Mouse (Mus musculus) neural tube, embryonic 14.5 days (tissue): ENCODE measurements around the gene Ccdc162. TPM values are rescaled to one million over a fixed set of nuclear protein-coding genes. Genes with fewer than 3 reads are reported as not detected.

Experiments
- ATAC-seq: fragments of 200-750 bp; cut with Nextera tagmentation; 2 replicates; pipeline ENCODE4 v1.8.0; 2017; ENCODE audit warnings: low read depth, mild to moderate bottlenecking, moderate TSS enrichment, moderate library complexity
- H3K27ac ChIP-seq: fragments of 300-500 bp; sonication (generic); 2 replicates; pipeline ENCODE4 v1.5.1; 2014; ENCODE audit warnings: low read depth, mild to moderate bottlenecking, control low read depth, low read length, moderate library complexity, mixed read lengths
- H3K27me3 ChIP-seq: fragments of 300-500 bp; sonication (generic); 2 replicates; pipeline ENCODE4 v1.6.1; 2014; ENCODE audit warnings: low read length; ENCODE audit not compliant: control insufficient read depth, insufficient read depth
- H3K36me3 ChIP-seq: fragments of 300-500 bp; sonication (generic); 2 replicates; pipeline ENCODE4 v1.6.1; 2014; ENCODE audit warnings: low read length, mixed read lengths; ENCODE audit not compliant: control insufficient read depth, insufficient read depth
- H3K4me1 ChIP-seq: fragments of 300-500 bp; sonication (generic); 2 replicates; pipeline ENCODE4 v1.6.1; 2014; ENCODE audit warnings: low read length; ENCODE audit not compliant: control insufficient read depth, insufficient read depth
- H3K4me2 ChIP-seq: fragments of 300-500 bp; sonication (generic); 2 replicates; pipeline ENCODE4 v1.6.1; 2014; ENCODE audit warnings: mild to moderate bottlenecking, low read depth, low read length, control low read depth
- H3K4me3 ChIP-seq: fragments of 300-500 bp; sonication (generic); 2 replicates; pipeline ENCODE4 v1.5.1; 2014; ENCODE audit warnings: low read depth, low read length, control low read depth, mixed read lengths
- H3K9ac ChIP-seq: fragments of 300-500 bp; sonication (generic); replicated peaks from 2 replicates; pipeline ENCODE4 v1.6.1; 2014; ENCODE audit warnings: low read depth, mild to moderate bottlenecking, control low read depth, low read length, mixed read lengths
- H3K9me3 ChIP-seq: fragments of 300-500 bp; sonication (generic); 2 replicates; pipeline ENCODE4 v1.6.1; 2016; ENCODE audit warnings: low read length; ENCODE audit not compliant: control insufficient read depth
- WGBS: fragments of 180-500 bp; shearing (Covaris S2); extraction: QIAGEN DNeasy Blood & Tissue Kit; methylation state at CpG from one replicate; pipeline ENCODE4 v1.1.7; 2014; 5-methylcytosine and 5-hydroxymethylcytosine counted together
- polyA plus RNA-seq: library from polyadenylated mRNA; unstranded; fragments of >200 nt; fragmentation: Nextera tagmentation; extraction: Ambion mirVana; gene quantifications from 2 replicates; pipeline ENCODE4 v1.2.1, GENCODE M21; 2014

The Ccdc162 gene
- polyA plus RNA-seq, 1 experiment from 2014 or later: 2.6 TPM

DNA sequence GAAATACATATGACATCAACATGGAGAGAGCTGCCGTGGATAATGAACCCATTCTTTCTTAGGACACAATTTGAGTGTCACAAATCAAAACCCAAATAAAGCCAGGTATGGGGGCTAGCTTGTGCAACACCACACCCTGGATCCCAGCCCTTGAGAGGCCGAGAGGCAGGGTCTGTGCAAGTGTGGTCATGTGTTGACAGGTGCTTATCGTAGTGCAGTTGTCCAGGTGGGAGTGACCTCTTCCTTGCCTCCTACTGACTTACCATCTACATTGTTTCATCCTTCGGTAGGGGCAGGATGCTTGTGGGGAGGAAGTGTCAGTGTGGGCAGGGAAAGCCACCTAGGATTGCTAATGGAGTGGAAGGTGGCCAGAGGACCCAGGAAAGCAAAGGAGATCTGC, 115.1 kb downstream of the Ccdc162 start:
- H3K27ac ChIP-seq: no peak overlapping the region
- H3K4me2 ChIP-seq: no peak overlapping the region
- 86% methylated on average over 4 of the region's 4 CpGs for WGBS
- H3K9me3 ChIP-seq: no peaks in the 10 kb centered on the region
- no peaks in the 10 kb centered on the region for H3K27me3 ChIP-seq
- H3K4me3 ChIP-seq: no peak overlapping the region
- no peak for ATAC-seq
- H3K36me3 ChIP-seq: no peaks in the 10 kb centered on the region
- no peaks in the 10 kb centered on the region for H3K4me1 ChIP-seq
- H3K9ac ChIP-seq: no peak overlapping the region

DNA sequence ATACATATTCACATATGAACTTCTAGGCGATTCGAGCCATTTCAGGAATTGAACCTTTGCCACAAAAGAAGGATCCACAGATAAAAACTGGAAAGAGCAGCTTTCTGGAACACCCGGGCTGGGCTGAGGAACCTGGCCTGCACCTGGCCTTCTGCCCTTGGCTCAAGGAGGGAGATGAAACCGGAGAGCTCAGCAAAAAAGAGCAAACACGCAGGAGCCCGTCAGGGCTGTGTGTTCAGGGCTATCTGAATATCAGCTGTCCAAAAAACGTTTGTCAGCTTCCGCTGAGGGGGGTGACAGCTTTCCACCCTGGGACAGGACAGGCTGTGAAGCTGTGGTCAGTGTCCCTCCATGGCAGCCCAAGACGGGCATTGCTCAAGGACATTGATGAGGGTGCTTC, 117.4 kb downstream of the Ccdc162 start:
- Histone ChIP-seq H3K9me3 (no peaks in the 10 kb centered on the region), H3K4me3 (no peak overlapping the region), H3K27me3 (no peaks in the 10 kb centered on the region), H3K4me1 (no peaks in the 10 kb centered on the region), H3K27ac (no peak overlapping the region), H3K4me2 (no peak overlapping the region), H3K36me3 (no peaks in the 10 kb centered on the region), H3K9ac (no peak overlapping the region)
- WGBS: 86% methylated on average over 9 of the region's 9 CpGs
- ATAC-seq: no peak

DNA sequence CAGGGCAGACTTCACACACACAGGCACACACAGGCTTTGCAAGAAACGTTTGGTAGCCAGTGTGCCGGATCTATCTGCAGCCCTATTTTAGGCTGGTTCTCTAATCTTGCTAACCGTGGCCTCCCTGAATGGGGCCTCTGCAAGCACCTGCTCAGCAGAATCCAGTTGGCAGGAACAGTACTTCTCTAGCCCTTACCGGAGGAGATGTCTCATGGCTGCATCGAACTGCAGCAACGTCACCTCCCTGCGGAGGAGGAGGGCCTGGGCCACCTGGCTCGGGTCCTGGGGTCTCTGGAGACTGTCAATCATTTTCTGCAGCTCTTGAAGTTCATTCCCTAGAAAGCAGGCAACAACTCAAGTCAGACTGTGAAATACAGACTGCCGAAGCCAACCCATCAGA, 118.2 kb downstream of the Ccdc162 start:
- H3K9me3 ChIP-seq: no peaks in the 10 kb centered on the region
- ATAC-seq: no peak
- H3K4me3 ChIP-seq: no peak overlapping the region
- no peak overlapping the region for H3K27ac ChIP-seq
- no peak overlapping the region for H3K9ac ChIP-seq
- H3K4me1 ChIP-seq: no peaks in the 10 kb centered on the region
- no peak overlapping the region for H3K4me2 ChIP-seq
- no peaks in the 10 kb centered on the region for H3K36me3 ChIP-seq
- WGBS: 78% methylated on average over 9 of the region's 9 CpGs
- H3K27me3 ChIP-seq: no peaks in the 10 kb centered on the region

DNA sequence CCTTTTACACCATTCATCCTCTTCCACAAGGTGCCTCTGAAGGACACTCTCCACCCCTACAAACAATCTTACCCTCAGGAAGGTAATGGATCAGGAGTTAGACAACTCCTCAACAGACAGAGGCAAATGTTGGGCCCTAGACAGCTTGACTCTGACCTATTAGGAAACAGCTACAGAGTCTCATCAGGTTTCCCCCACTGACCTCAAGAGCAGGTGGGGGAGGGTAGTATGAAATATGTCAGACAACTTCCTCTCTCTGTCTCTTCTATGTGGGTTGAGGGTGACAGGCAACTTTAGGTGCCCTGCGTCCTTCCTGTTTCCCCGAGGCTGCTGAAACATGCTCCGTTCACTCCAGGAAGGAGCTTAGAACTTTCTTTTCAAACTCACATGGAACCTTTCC, 120.9 kb downstream of the Ccdc162 start:
- ATAC-seq: no peak
- 83% methylated on average over 3 of the region's 3 CpGs for WGBS

GRCm38 (mm10) chr10:41594957-41595356, 121.5 kb downstream of the Ccdc162 start:
- no peaks in the 10 kb centered on the region for H3K4me1 ChIP-seq
- H3K36me3 ChIP-seq: no peaks in the 10 kb centered on the region
- no peaks in the 10 kb centered on the region for H3K9me3 ChIP-seq
- no peak overlapping the region for H3K9ac ChIP-seq
- H3K4me3 ChIP-seq: no peak overlapping the region
- 82% methylated on average over 2 of the region's 2 CpGs for WGBS
- ATAC-seq: no peak
- no peak overlapping the region for H3K4me2 ChIP-seq
- H3K27ac ChIP-seq: no peak overlapping the region
- no peaks in the 10 kb centered on the region for H3K27me3 ChIP-seq

More for the DNA sequence above, 120.9 kb downstream of the Ccdc162 start:
- H3K36me3 ChIP-seq: no peaks in the 10 kb centered on the region
- H3K4me2 ChIP-seq: no peak overlapping the region
- no peak overlapping the region for H3K9ac ChIP-seq
- H3K9me3 ChIP-seq: no peaks in the 10 kb centered on the region
- no peaks in the 10 kb centered on the region for H3K4me1 ChIP-seq
- no peak overlapping the region for H3K27ac ChIP-seq
- H3K27me3 ChIP-seq: no peaks in the 10 kb centered on the region
- no peak overlapping the region for H3K4me3 ChIP-seq

DNA sequence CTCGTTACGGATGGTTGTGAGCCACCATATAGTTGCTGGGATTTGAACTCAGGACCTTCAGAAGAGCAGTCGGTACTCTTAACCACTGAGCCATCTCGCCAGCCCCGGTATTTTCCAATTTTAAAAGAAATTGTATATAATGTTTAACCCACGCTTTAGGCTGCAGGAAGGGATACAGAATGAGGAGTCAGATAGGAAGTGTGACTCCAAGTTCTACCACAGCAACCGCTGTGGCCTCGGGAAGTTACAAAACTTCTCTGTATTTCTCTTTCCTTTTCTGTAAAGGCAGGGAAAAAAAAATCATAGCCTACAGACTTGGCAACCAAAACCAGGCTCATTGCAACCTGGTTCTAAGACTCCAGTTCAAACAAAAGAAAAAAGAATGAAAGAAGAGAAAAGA, 122.0 kb downstream of the Ccdc162 start:
- no peaks in the 10 kb centered on the region for H3K27me3 ChIP-seq
- no peak overlapping the region for H3K4me2 ChIP-seq
- no peaks in the 10 kb centered on the region for H3K36me3 ChIP-seq
- no peak overlapping the region for H3K27ac ChIP-seq
- WGBS: 93% methylated on average over 8 of the region's 8 CpGs
- H3K4me1 ChIP-seq: no peaks in the 10 kb centered on the region
- no peak overlapping the region for H3K4me3 ChIP-seq
- H3K9me3 ChIP-seq: no peaks in the 10 kb centered on the region
- ATAC-seq: no peak
- no peak overlapping the region for H3K9ac ChIP-seq

GRCm38 (mm10) chr10:41588616-41589015, 127.8 kb downstream of the Ccdc162 start:
- Histone ChIP-seq H3K9me3 (no peaks in the 10 kb centered on the region), H3K9ac (no peak overlapping the region), H3K4me2 (no peak overlapping the region), H3K27me3 (no peaks in the 10 kb centered on the region), H3K4me1 (no peaks in the 10 kb centered on the region), H3K4me3 (no peak overlapping the region), H3K27ac (no peak overlapping the region), H3K36me3 (no peaks in the 10 kb centered on the region)
- ATAC-seq: no peak
- WGBS: 92% methylated on average over 2 of the region's 2 CpGs

DNA sequence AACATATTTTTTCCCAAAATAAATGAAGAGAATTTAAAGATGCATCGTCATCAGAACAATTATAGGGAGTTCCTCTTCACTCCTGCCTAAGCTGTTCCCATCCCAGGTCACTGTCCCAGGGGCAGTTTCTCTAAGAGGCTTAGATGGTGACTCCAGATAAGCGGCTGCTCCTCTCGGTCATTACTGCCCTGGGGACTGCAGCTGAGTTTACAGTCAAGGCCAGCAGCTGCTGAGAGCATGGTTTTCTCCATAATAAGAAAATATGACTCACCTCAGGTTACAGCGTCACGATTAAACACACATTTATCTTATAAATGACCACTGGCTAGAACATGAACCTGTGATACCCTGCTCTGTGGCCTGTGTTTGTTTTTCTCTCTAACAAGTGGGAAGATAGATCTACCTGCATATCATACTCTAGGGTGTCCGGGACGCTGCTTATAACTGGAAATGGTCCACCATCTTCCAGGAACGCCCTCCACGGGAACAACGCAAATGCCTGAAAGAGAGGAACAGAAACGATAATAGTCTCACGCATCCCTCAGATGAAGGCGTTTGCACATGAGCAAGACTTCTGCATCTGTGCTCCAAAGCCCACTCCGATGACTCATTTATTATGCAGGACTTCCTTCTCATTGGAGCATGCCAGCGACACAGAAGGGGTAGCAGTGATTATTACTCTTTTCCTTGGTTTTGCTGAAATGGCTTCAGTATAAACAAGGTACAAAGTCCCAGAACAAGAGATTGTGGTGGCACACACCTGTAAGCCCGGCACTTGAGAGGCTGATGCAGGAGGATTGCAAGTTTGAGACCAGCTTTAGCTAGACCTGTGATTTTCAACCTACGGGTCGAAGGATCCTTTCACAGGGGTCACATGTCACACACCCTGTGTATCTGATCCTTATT, 129.2 kb downstream of the Ccdc162 start:
- no peaks in the 10 kb centered on the region for H3K27me3 ChIP-seq
- 85% methylated on average over 18 of the region's 18 CpGs for WGBS
- no peak overlapping the region for H3K9ac ChIP-seq
- H3K27ac ChIP-seq: no peak overlapping the region
- ATAC-seq: no peak
- H3K4me3 ChIP-seq: no peak overlapping the region
- no peaks in the 10 kb centered on the region for H3K9me3 ChIP-seq
- H3K4me2 ChIP-seq: no peak overlapping the region
- no peaks in the 10 kb centered on the region for H3K4me1 ChIP-seq
- no peaks in the 10 kb centered on the region for H3K36me3 ChIP-seq

GRCm38 (mm10) chr10:41583383-41583782, 133.1 kb downstream of the Ccdc162 start:
- Histone ChIP-seq H3K4me1 (no peaks in the 10 kb centered on the region), H3K4me2 (no peak overlapping the region), H3K27me3 (no peaks in the 10 kb centered on the region), H3K4me3 (no peak overlapping the region), H3K36me3 (no peaks in the 10 kb centered on the region), H3K27ac (no peak overlapping the region), H3K9me3 (no peaks in the 10 kb centered on the region), H3K9ac (no peak overlapping the region)
- 68% methylated on average over 6 of the region's 6 CpGs for WGBS
- no peak for ATAC-seq
